Mouse (Mus musculus) frontal cortex, postnatal 10 days (tissue): ENCODE results near the gene Mansc1.

Source experiments
- DNase-seq, 2 experiments: peaks; one replicate each; pipeline ENCODE4 v3.0.0; 2022; ENCODE audit warnings: low spot score in 2 of 2, mixed read lengths in 1 of 2

Mansc1 gene

DNA sequence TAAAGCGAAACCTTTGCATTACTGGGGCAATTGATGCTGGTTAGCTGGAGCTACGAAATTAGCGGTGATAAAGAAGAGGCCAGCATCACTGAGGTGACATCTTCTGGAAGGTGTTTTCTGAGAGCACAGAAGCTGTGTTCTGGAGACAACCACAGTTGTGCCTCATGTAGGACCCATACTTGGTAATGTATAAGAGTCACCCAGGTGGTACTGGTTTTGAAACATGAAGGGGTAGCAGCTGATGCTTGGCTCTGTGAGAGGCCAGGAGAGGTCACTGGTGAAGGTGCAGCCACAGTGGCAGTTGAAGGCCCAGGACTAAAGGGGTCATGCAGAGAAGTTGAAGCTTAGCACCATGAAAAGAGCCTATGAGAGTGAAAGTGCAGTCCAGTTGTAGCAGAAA lies 6.9 kb upstream of the Mansc1 start, which contains the start of gene Borcs5:
Gene Borcs5 (plus strand): TSS at position 301 of the 400 bp plus-strand sequence.
- no peak for DNase-seq

DNA sequence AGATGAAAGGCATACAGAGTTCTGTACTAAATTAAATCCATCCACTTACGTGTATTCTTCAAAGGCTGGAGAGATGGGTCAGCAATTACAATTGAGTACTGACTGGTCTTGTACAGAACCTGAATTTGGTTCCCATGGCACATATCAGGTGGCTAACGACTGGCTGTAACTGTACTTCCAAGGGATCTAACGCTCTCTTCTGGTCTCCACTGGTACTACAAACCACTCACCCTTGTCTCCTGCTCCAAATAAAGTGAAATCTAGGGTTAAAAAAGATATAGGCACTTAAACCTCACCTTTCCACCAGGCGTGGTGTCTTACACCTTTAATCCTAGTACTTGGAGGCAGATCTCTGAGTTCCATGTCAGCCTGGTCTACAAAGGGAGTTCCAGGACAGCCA lies 4.2 kb upstream of the Mansc1 start:
- DNase-seq = no peak

DNA sequence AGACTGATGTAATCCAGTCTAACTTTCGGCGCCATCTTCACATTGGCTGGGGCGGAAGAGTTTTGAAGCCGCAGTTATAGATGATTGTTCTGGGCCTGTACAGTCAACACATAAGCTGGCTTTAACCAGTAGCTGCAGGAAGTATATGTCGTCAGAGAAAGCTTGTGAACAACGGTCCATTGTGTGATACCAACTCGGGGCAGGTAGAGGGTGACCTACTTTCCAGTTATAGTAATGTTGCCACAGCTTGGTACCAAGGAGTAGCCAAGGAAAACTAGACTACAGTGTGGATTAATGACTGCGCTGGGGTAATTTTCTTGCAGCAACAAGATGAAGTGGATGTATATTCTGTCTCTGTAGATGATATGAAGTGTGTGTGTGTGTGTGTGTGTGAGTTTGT lies 1.3 kb upstream of the Mansc1 start:
- no peak for DNase-seq

DNA sequence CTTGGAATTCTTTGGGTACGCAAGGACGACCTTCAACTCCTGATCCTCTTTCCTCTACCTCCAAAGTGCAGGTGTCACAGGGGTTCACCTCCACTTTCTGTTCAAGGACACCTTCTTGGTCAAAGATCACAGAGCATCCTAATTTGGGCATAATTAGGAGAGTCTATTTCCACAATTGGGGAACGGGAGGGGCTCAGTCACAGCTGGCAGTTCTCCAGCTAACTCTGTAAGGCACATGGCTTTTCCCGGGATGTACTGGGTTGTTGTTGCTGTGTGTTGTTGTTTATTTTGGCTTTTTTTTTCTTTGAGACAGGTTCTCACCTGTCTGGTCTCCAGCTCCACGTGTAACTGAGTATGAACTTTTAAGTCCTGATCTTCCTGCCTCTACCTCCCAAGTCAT lies 468 bp upstream of the Mansc1 start:
- DNase-seq = no peak

DNA sequence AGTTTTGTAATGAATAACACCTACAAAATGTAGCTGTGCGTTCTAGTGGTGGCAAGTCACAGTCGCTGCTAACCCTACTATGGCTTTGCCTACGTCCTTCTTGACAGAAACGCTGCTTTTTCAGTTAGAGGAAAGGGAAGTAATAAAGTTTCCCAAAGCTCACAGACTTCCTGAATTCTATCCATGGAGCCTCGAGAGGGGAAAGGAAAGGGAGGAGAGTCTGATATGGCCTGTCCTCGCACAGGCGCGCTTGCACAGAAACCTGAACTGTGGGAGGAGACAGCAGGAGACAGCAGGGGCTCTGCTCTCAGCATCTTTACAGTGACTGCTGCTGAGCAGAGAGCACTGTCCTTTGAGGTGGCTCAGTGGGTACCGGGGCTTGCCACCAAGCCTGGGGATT lies 1.8 kb downstream of the Mansc1 start:
- no peak for DNase-seq

DNA sequence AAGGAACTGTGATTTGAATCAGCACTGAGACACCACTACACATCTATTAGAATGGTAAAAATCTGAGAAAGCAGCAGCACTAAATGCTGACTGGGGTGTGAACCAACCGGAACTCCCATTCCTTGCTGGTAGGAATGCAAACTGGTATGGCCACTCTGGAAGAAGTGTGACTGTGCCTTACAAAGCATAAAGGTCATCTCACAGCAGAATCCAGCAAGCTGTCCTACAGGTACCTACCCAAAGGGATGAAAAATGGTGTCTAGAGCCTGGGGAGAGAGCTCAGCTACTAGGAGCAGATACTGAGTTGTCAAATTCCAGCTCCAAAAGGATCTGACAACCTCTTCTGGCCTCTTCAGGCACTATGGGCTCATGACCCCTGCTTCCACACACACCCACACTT lies 5.7 kb downstream of the Mansc1 start:
- no peak for DNase-seq

DNA sequence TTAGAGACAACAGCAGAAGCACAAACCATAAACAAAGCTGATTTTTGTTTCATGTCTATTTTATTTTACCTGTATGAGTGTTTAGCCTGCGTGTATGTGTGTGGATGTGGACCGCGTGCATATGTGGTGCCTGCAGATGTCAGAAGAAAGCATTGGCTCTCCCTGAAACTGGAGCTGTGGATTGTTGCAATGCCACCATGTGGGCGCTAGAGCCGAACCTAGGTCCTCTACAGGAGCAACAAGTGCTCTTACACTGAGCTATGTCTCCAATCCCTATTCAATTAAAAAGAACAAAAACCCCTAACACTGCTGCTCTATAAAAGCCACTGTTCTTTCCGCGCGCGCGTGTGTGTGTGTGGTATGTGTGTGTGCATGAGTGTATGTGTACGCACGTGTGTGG lies 6.9 kb downstream of the Mansc1 start:
- no peak for DNase-seq

DNA sequence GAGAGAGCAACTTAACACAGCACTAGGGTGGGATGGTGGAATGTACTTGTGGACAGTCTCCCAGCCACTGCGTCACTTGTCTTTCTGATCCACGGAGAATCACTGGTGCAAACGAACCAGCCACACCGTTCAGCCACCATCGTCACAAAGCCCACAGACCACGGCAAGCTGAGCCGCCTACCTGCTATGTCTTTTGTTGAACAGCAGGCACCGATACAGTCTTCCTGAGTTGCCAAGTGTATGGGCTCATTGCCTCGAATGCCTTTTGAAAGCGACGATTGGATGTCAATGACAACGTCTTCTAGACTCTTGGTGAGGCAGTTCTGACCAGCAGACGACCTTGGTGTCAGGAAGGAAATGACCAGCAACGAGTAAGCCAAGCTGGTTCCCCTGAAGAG lies 10.7 kb downstream of the Mansc1 start:
- no peak for DNase-seq

DNA sequence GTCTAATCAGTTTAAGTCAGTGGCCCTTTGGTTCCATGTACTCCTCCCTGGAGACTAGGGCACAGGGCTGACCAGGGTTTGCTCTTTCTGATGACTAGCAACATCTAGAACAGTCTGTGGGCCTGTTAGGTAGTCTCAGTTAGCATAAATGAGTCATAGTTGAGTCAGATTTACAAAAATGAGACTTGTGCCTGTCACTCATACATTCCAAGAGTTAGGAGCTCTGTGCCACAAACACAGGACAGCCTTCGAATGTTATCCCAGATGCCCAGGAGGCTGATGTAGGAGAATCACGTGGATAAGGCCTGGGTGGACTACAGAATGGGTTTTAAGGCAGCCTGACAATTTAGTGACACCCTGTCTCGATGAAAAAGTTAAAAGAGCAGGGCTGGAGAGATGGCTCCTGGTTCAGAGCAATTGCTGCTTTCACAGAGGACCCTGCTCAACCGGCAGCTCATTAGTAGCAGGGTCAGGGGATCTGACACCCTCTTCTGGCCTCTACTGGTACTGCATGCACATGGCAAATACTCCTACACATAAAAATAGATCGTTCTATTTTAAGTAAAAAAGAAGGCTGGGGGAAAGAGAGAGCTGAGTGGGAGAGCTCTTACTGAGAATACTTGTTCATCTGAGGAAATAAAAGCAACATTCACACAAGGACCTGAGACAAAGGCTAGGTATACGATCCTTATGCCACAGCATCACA lies 11.3 kb downstream of the Mansc1 start:
- peak; percentile 37 to 58 for DNase-seq

DNA sequence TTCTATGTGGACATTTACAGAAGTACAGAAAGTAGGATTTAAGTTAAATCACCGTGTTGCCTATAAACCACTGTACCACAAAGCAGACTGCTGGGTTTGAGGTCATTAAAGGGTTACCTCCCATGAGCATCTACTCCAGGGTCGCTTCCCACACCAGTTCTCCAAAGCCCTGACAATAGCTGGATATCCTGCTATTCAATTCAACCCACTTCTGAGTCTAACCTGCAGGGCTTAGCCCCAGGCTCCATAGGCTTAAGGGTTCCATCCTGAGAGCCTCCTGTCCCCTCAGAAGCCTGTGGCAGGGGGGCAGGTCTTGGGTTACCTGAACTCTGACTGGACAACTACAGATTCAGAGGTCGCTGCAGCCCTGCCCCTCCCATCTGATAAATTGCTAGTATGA lies 12.2 kb downstream of the Mansc1 start:
- no peak for DNase-seq

DNA sequence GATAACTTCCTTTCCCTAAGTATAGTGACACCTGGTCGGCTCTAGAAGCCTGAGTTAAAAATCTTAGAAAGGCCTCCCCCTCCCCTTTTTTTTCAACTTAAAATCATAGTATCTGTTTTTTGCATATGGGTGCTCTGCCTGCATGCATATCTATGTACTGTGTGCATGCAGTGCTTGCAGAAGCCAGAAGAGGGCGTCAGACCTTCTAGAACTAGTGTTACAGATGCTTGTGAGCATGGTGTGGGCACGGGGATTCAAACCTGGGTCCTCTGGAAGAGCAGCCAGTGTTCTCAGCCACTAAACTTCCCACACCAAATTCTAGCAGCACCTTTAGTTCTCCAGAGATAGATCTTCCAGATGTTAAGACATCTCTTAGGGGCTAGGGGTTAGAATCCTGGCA lies 14.7 kb downstream of the Mansc1 start:
- no peak for DNase-seq

DNA sequence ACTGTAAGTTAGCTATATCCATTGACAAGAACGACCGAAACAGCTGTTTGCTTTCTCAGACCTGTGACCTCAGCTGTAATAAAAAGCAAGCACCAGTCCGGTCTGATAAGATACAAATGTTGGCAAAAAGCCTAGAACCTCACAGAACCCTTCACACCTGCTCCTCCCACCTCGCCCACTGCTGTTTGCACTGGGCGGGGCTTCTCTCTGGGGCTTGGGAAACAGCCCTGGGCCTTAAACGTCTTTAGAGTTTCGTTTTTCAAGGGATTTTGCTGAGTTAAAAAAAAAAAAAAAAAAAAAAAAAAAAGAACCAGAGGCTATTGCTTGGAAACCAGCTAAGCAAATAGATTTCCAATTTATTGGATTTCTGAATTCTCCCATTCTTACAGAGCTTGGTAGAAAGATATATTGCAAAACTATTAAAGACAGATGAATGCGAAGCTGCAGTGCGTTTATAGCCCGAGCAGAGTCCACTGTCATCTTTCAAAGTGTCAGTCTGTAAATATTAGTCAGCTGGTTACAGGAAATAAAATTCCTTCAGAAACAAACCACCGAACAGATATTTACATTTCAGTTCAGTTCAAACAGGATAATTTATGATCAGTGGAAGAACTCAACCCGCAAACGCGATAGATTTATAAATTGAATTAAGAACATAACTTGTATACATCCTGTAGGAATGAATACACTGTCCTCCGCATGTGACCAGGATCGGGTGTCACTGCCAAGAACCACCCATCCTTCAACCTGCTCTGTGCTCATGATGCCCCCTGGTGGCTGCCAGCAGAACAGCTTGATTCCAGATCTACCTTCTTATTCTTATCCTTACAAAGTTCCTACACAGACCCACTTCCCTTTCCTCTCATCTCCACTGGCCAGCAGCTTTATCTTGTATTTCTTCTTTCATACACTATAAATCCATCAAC lies 17.3 kb downstream of the Mansc1 start:
- peak; percentile 63 to 82 for DNase-seq

DNA sequence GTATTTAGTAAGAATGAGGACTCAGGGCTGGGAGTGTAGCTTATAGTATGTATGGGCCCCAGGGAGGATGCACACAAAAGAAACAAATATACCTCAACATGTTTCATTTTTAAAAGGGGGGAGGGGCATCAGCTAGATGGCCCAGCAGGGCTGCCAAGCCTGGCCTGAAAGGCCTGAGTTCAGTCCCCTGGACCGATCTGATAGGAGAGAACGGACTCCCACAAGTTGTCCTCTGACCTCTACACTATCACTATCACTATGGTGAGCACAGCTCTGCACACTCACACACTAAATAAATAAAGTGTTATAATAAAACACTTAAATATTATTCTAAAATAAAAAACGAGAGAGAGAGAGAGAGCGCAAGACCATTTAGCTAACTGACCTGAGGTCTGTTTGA lies 18.0 kb downstream of the Mansc1 start:
- no peak for DNase-seq

DNA sequence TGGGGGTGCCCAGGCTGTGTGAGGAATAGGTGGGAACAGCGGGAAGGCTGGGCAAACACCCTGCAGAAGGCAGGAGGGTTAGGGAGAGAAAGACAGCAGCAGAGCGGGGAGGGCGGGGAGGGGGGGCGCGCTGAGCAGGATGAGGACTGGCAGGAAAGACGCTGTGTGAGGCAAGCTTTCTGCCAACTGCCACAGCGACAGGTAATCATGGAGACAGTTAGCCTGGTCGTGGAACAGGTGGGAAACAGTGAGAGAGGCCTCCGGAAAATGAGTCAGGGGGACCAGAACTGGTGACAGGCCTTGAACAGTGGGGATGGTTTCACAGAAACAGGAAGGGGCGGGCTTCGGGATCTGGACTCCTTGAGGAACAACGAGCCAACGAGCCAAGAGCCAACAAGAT lies 20.4 kb downstream of the Mansc1 start:
- DNase-seq = no peak

DNA sequence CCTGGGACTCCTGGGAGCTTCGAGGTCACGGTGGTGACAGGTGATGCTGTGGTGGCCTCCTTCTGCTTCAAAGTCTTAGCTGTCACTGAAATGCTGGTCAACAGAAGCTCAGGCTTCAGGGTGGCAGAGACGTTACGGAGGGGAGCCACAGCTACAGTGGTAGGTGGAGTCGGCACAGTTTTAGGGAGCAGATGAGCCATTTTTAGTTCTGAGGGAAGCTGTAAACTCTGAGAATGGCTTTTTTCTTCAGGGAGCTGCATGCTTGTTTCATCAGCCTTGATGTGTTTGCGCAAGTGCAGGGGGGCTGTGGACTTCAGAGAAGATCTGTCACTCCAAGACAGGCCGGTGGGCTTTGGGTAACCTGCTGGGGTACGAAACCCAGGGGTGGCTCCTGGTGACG lies 21.9 kb downstream of the Mansc1 start:
- no peak for DNase-seq

DNA sequence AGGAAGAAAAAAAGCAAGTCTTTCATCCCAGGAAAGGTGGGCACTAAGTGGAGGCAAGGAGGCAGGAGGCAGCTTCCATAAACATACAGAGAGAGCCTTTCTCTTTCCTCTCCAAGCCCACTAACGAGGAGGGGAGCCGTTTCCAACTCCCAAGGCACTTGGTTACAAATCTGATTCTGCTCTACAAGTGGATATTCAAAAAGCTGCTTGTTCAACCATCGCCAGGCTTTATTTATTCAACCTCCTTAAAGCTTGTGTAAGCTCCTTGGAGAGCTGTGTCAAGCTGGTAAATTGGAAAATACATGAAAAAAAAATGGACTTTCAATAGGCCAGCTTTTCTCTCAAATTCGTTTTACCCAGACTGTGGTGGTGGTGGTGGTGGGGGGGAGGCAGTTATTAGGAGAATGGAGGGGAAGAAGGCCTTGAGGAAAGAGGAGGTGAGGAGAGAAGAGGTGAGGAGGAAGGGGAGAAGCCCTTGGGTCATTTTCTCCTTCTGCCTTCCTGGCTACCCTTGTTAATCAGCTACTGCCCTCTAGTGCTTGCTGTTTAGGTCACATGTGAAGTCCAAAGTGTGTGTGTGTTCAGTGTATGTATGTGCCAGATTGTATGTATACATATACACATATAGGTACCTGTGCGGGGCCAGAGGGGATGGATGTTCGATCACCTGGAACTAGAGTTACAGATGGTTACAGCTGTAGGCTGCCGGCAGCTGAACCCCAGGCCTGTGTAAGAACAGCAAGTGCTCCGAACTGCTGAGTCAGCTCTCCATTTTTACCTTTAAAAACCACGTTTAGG lies 25.1 kb downstream of the Mansc1 start:
- no peak for DNase-seq

DNA sequence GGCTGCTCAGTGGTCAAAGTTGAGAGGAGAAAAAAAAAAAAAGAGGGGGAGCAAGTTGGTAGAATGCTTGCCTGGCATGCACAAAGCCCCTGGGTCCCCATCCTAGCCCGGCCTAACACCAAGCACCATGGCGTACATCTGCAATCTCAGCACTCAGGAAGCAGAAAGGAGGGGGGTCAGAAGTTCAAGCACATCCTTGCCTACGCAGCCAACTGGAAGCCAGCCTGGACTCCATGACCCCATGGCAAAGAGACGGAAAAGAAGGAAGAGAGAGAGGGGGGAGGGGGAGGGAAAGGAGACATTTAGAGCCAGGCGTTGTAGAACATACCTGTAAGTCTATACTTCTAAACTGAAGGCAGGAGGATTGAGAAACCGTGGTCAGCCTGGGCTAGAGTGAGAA lies 25.7 kb downstream of the Mansc1 start:
- DNase-seq = no peak

DNA sequence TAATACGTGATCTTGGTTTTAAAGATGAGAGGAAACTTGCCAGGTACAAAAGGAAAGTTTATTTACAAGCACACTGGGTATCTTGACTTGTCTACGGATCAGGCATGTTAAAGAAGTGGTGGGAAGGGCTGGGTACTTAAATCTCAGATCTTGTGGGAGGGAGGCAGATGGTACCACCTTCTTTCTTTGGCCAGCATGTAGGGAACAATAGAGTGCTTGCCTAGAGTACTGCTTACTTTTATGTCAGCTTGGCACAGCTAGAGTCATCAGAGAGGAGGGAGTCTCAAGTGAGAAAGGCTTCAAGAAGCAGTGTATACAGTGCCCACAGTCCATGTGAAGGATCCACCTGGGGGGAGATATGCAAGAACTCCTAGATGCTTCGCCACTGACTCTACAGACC lies 27.1 kb downstream of the Mansc1 start:
- DNase-seq = no peak

DNA sequence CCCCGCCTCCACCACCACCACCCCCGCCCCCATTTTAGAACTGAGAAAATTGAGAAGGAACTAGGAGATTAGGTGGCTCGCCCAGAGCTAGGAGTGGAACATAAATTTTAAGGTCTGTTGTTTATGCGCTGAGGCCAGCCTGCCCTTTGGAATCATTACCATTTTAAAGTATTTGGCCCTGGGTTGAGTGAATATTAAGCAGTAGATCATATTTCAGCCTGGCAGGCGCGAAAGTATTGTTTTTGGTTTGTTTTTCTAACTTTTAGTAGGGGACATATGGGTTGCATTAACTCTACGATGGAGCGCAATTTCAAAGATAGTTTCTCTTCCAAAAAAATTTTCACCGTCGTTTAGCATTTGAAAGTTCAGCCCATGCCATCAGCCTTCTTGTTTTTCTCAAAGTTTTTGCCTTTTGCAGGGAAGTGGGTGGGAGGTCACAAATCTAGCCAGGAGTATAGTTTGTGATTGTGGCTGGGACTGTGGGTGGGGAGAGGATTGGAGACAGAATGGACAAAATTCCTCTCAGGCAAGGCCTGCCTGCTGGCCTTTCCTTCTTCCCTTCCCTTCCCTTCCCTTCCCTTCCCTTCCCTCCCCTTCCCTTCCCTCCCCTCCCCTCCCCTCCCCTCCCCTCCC lies 29.8 kb downstream of the Mansc1 start:
- DNase-seq = no peak

DNA sequence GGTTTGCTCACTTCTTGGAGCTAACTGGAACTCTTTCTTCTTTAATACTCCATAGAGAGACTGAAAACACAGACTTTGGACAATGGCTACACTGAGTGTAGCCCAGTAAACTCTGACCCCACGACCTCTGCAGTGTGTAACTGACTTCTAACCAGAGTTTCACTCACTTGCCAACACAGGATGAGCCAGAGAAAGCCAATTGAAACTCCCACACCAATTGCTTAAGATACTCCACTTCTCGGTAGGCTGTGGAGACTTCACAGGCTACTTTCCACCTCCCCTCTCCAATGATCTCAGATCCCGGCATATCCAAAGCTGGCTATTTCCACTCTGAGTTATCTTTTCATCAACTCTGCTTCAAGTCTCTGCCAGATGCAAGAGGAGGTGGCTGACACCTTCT lies 30.5 kb downstream of the Mansc1 start:
- no peak for DNase-seq

DNA sequence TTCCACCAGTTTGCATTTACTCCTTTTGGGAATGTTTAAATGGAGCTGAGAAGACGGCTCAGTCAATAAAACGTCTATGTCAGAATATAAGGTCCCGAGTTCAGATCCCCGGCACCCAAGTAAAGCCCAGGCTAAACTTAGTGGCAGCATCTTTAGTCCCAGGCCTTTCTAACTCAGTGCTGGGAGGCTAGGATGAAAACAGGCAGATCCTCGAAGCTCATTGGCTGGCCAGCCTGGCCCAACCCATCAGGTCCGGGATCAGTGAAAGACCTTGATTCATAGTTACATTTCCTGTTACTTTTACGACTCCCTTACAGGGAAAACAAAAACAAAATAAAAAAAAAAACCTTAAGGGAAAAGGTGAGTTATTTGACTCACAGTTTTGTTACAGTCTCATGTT lies 31.2 kb downstream of the Mansc1 start:
- DNase-seq = no peak

DNA sequence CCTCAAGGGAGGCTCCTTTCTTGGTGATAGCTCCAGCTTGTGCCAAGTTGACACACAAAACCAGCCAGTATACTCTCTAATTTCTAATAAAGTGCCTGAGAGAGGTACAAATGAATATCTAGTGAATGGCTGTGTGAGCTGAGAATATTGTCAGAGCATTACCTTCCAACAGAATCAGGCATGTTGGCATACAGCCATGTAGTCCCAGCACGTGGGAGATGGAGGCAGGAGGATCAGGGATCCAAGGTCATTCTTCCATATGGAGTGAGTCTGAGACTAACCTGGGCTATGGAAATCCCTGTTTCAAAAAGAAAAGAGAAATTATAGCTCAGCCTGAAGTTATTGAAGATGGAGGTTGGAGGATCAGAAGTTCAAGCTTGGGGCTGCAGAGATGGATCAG lies 33.0 kb downstream of the Mansc1 start:
- no peak for DNase-seq
